Mouse (Mus musculus): Measurements from ENCODE around the gene Sh3glb1. TPM values are rescaled to one million over a fixed set of nuclear protein-coding genes. Genes with fewer than 3 reads are reported as not detected.

Gene Sh3glb1
- total RNA-seq (2023), result 132 to 139 TPM (median 136 TPM) in 4 replicates

GRCm38 (mm10) chr3:144719901-144720747 lies at the start of gene Sh3glb1:
Gene Sh3glb1, minus strand, starts transcription at chr3:144720335.

GRCm38 (mm10) chr3:144760592-144761309 lies 40.6 kb upstream of the Sh3glb1 start, which contains the start of gene Clca3a1:
Gene Clca3a1, minus strand, starts transcription at chr3:144760977.

Other genes with a start within 250 kb of the Sh3glb1 start
- 13.2 to 16.1 TPM (median 14.2 TPM) in 4 replicates for gene Hs2st1, start 150.2 kb downstream of the Sh3glb1 start, total RNA-seq (2023)
- gene Selenof, start 150.0 kb downstream of the Sh3glb1 start, total RNA-seq (2023), result 121 to 125 TPM (median 122 TPM) in 4 replicates
- gene Clca3a1, start 40.6 kb upstream of the Sh3glb1 start, total RNA-seq (2023), result not detected in 4 replicates
- not detected in 4 replicates for gene Clca3a2, start 99.2 kb upstream of the Sh3glb1 start, total RNA-seq (2023)
- gene Clca3b, start 129.0 kb upstream of the Sh3glb1 start, total RNA-seq (2023), result not detected in 4 replicates
- gene Clca4b, start 212.2 kb upstream of the Sh3glb1 start, total RNA-seq (2023), result not detected in 4 replicates